Mouse (Mus musculus): ENCODE measurements around the gene Carmil1.

GRCm38 (mm10) chr13:24240430-24240829 lies 40.2 kb downstream of the Carmil1 start:
- TF ChIP-seq TCF12 (IDR thresholded peaks at IDR 0.05; ENCODE audit: low read depth, low read length) (no peak), TBP (IDR thresholded peaks at IDR 0.05; ENCODE audit: low read depth, low read length) (no peak), CHD1 (IDR thresholded peaks at IDR 0.05; ENCODE audit: low read depth, low read length) (no peak)

All from MEL (cell line).